12 mouse cellular contexts compared by ENCODE assay signal in the genomic region with DNA sequence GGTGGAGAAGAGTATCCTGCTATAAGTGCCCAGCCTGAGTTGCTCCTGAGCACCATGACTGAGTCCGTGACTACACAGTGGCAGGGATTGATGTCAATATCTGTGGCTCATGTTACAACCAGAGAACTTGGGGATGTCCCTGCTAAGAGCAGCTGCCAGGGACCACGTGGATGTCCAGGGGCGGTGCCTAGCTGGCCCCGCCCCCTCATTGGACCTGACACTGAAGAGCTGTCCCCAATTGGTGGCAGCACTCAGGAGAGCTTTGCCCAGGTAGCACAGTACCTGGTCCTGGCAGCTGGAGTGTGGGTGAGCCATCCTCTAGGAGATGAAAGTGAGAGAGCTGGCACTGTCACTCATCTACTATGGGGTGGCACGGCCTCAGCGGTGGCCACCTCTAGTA. TPM values are rescaled to one million over a fixed set of nuclear protein-coding genes. Genes with fewer than 3 reads are reported as not detected.
A peak's percentile ranks its signal among the peaks of the same experiment; 100 is the strongest.
DNase-seq lines count a peak whose midpoint lies in the region; ATAC-seq lines count a peak whose summit lies in the region.
"Had no signal": no experiment of that assay in that cellular context is flagged by ENCODE, and none has a peak within 500 bp of the region (broad histone marks: within the 10 kb centered on the region; RNA-seq: fewer than 3 reads in every experiment).

No protein-coding gene starts in this region.

- no peak for ATAC-seq in heart, embryonic 12.5 days (ENCODE audit: insufficient number of reproducible peaks, low FRiP score)
- ATAC-seq in neural tube, embryonic 14.5 days (ENCODE audit: low read depth) = peak; percentile 21; the same call in 1 of the 2 replicates
- ATAC-seq in megakaryocyte, adult 5-6 weeks (ENCODE audit: poor library complexity, severe bottlenecking) = no peak
- no peak for ATAC-seq in hindbrain, embryonic 14.5 days (ENCODE audit: low FRiP score)

- H3K27me3 ChIP-seq in heart, embryonic 12.5 days (replicated peaks) = 0 out of 2 replicates have a peak, but pooled peaks cover 8% of the 10 kb centered on the region
- no peaks in the 10 kb centered on the region for H3K27me3 ChIP-seq in neural tube, embryonic 14.5 days (ENCODE audit: control insufficient read depth, insufficient read depth, low read length)
- H3K27me3 ChIP-seq in hindbrain, embryonic 14.5 days (ENCODE audit: control insufficient read depth, insufficient read depth, low read length) = no peaks in the 10 kb centered on the region

- H3K27ac ChIP-seq in heart, embryonic 12.5 days (ENCODE audit: poor library complexity, severe bottlenecking) = no peak overlapping the region
- no peak overlapping the region for H3K27ac ChIP-seq in neural tube, embryonic 14.5 days (ENCODE audit: low read depth, low read length)
- no peak overlapping the region for H3K27ac ChIP-seq in hindbrain, embryonic 14.5 days

- H3K4me1 ChIP-seq in heart, embryonic 12.5 days (replicated peaks) = no peaks in the 10 kb centered on the region
- H3K4me1 ChIP-seq in neural tube, embryonic 14.5 days (ENCODE audit: control insufficient read depth, insufficient read depth, low read length) = no peaks in the 10 kb centered on the region
- H3K4me1 ChIP-seq in hindbrain, embryonic 14.5 days (replicated peaks; ENCODE audit: control insufficient read depth, insufficient read depth, low read length) = no peaks in the 10 kb centered on the region

- no peak overlapping the region for H3K4me2 ChIP-seq in heart, embryonic 12.5 days
- no peak overlapping the region for H3K4me2 ChIP-seq in neural tube, embryonic 14.5 days (ENCODE audit: low read depth, low read length)
- no peak overlapping the region for H3K4me2 ChIP-seq in hindbrain, embryonic 14.5 days (replicated peaks)

- no peaks in the 10 kb centered on the region for H3K36me3 ChIP-seq in heart, embryonic 12.5 days
- no peaks in the 10 kb centered on the region for H3K36me3 ChIP-seq in neural tube, embryonic 14.5 days (ENCODE audit: control insufficient read depth, insufficient read depth, low read length)
- H3K36me3 ChIP-seq in hindbrain, embryonic 14.5 days (replicated peaks; ENCODE audit: control insufficient read depth, insufficient read depth) = no peaks in the 10 kb centered on the region

- H3K9me3 ChIP-seq in heart, embryonic 12.5 days (replicated peaks) = no peaks in the 10 kb centered on the region
- no peaks in the 10 kb centered on the region for H3K9me3 ChIP-seq in neural tube, embryonic 14.5 days (ENCODE audit: control insufficient read depth, low read length)
- no peaks in the 10 kb centered on the region for H3K9me3 ChIP-seq in hindbrain, embryonic 14.5 days (ENCODE audit: control insufficient read depth, low read length)

- WGBS in heart, embryonic 12.5 days = 55% methylated on average over 6 of the region's 6 CpGs
- WGBS in neural tube, embryonic 14.5 days = 66% methylated on average over 6 of the region's 6 CpGs
- WGBS in hindbrain, embryonic 14.5 days = 66% methylated on average over 6 of the region's 6 CpGs

- H3K9ac ChIP-seq in heart, embryonic 12.5 days = no peak overlapping the region
- no peak overlapping the region for H3K9ac ChIP-seq in neural tube, embryonic 14.5 days (replicated peaks; ENCODE audit: low read depth, low read length)
- H3K9ac ChIP-seq in hindbrain, embryonic 14.5 days = no peak overlapping the region

- peak; percentile 58 for DNase-seq in heart, adult 11 months
- DNase-seq in neural tube, embryonic 10.5 days (ENCODE audit: extremely low spot score, low spot score) = no peak
- DNase-seq in liver = peak; percentile 4
- no peak for DNase-seq in natural killer cell, adult 2 months (ENCODE audit: low spot score in 2 of 2)
- no peak for DNase-seq in hindbrain, embryonic 14.5 days (ENCODE audit: low spot score)
- DNase-seq: adrenal gland, postnatal 25 days; cerebellum, adult 11-12 months; heart, adult 18-20 months had no signal

- no peak overlapping the region for H3K4me3 ChIP-seq in heart, embryonic 12.5 days
- no peak overlapping the region for H3K4me3 ChIP-seq in neural tube, embryonic 14.5 days (ENCODE audit: low read depth, low read length)
- H3K4me3 ChIP-seq in hindbrain, embryonic 14.5 days (replicated peaks; ENCODE audit: low read length) = no peak overlapping the region
- H3K4me3 ChIP-seq: myocyte had no signal

RNA-seq across cellular contexts. Expression of gene Tmtc4, which starts 9.1 kb away (rescaled TPM):
- polyA plus RNA-seq in heart, embryonic 12.5 days (2016; fragmentation: Nextera tagmentation; extraction: Ambion mirVana) = 22.3 and 23.2 TPM in 2 replicates
- polyA plus RNA-seq in neural tube, embryonic 14.5 days (2014; fragmentation: Nextera tagmentation; extraction: Ambion mirVana) = 74.5 and 75.0 TPM in 2 replicates
- total RNA-seq in megakaryocyte, adult 5-6 weeks (2015) = 2.2 and 4.2 TPM in 2 replicates
- total RNA-seq in megakaryocyte, adult 5-6 weeks (2017) = 3.9 and 15.0 TPM in 2 replicates
- 66.5 and 69.0 TPM in 2 replicates for polyA plus RNA-seq in hindbrain, embryonic 14.5 days (2014; fragmentation: Nextera tagmentation; extraction: Ambion mirVana)

Comparison
In these comparisons a context has a peak if more than half of its experiments do, and no peak if none do; other contexts are left out.
1. DNase-seq: peak in heart, adult 11 months (single experiment) and liver (single experiment); none in neural tube, embryonic 10.5 days (single experiment), natural killer cell, adult 2 months (0 of 2) and hindbrain, embryonic 14.5 days (single experiment).